Mouse (Mus musculus) layer of hippocampus, postnatal 10 days (tissue): ENCODE data around the gene Ormdl3. TPM values are rescaled to one million over a fixed set of nuclear protein-coding genes. Genes with fewer than 3 reads are reported as not detected.
A peak's percentile ranks its signal among the peaks of the same experiment; 100 is the strongest.

Experiments
- DNase-seq, 2 experiments: peaks; one replicate each; pipeline ENCODE4 v3.0.0; 2021; ENCODE audit warnings: low spot score in 2 of 2
- total RNA-seq, 2 experiments: library from RNA; stranded (reverse); gene quantifications; 2 replicates each; pipeline ENCODE4 v1.2.3; 2021

The Ormdl3 gene
- total RNA-seq, 2 experiments from 2014 or later, result 53.6 to 56.9 TPM

GRCm38 (mm10) chr11:98589306-98589705 lies 2.1 kb upstream of the Ormdl3 start:
- no peak for DNase-seq

GRCm38 (mm10) chr11:98588833-98589281 lies 1.7 kb upstream of the Ormdl3 start:
- no peak for DNase-seq

- DNase-seq, result peak; percentile 38 to 51
These were observed 747 bp upstream of the Ormdl3 start for GRCm38 (mm10) chr11:98587684-98588546.

GRCm38 (mm10) chr11:98586087-98586891 lies 879 bp downstream of the Ormdl3 start:
- peak in 1 of 2 experiments; percentile 33 for DNase-seq

GRCm38 (mm10) chr11:98584629-98585177 lies 2.5 kb downstream of the Ormdl3 start:
- DNase-seq, result no peak

GRCm38 (mm10) chr11:98584146-98584545 lies 3.0 kb downstream of the Ormdl3 start:
- no peak for DNase-seq

GRCm38 (mm10) chr11:98583571-98583970 lies 3.6 kb downstream of the Ormdl3 start:
- DNase-seq, result no peak

- no peak for DNase-seq
These were observed 4.0 kb downstream of the Ormdl3 start for GRCm38 (mm10) chr11:98583265-98583552.

- DNase-seq, result no peak
These were observed 4.5 kb downstream of the Ormdl3 start for GRCm38 (mm10) chr11:98582551-98583264.

GRCm38 (mm10) chr11:98582030-98582388 lies 5.2 kb downstream of the Ormdl3 start:
- DNase-seq, result no peak

GRCm38 (mm10) chr11:98581286-98582029 lies 5.7 kb downstream of the Ormdl3 start:
- no peak for DNase-seq

GRCm38 (mm10) chr11:98580301-98581121 lies 6.7 kb downstream of the Ormdl3 start:
- no peak for DNase-seq

- no peak for DNase-seq
These were observed 9.4 kb downstream of the Ormdl3 start for GRCm38 (mm10) chr11:98577776-98578175.

- DNase-seq, result no peak
These were observed 17.7 kb downstream of the Ormdl3 start for GRCm38 (mm10) chr11:98569461-98569860.

- DNase-seq, result no peak
These were observed 18.8 kb downstream of the Ormdl3 start for GRCm38 (mm10) chr11:98568326-98568725.

GRCm38 (mm10) chr11:98563921-98564414 lies 23.2 kb downstream of the Ormdl3 start:
- no peak for DNase-seq

- DNase-seq, result no peak
These were observed 24.1 kb downstream of the Ormdl3 start for GRCm38 (mm10) chr11:98563025-98563424.

- DNase-seq, result no peak
These were observed 26.2 kb downstream of the Ormdl3 start for GRCm38 (mm10) chr11:98560942-98561341.

GRCm38 (mm10) chr11:98555124-98555700 lies 32.0 kb downstream of the Ormdl3 start:
- DNase-seq, result no peak
